Mouse (Mus musculus) urinary bladder, postnatal 25 days (tissue): ENCODE results near the gene Mzf1.

Experiments used
- DNase-seq: peaks from one replicate; pipeline ENCODE4 v3.0.0; 2022; ENCODE audit warnings: low spot score

The Mzf1 gene

DNA sequence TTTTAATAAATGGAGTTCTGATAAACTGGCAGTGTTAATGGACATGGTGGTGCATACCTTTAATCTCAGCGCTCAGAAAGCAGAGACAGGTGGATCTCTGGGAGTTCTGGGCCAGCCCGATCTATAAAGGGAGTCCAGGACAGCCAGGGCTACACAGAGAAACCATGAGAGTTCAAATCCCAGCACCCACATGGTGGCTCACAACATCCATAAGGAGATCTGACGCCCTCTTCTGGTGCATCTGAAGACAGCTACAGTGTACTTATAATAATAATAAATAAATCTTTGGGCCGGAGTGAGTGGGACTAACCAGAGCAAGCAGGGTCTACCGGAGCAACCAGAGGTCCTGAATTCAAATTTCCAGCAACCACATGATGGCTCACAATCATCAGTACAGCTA, 51.2 kb downstream of the Mzf1 start:
- no peak for DNase-seq

DNA sequence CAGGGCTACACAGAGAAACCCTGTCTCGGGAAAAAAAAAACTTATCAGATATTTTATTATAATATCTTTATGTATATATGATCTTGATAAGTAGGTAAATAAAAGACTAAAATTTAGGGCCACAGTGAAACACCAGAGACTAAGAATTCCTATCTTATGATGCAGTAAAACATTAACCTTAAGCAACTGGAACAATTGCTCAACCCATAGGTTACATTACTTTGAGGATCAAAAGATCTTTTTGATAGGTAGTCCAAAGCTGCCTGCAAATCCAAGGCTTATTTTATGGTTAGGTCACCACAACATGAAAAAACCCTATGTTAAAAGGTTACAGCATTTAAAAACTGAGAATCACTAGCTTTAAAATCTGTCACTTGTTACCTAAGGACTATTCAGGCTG, 53.0 kb downstream of the Mzf1 start:
- DNase-seq = no peak

DNA sequence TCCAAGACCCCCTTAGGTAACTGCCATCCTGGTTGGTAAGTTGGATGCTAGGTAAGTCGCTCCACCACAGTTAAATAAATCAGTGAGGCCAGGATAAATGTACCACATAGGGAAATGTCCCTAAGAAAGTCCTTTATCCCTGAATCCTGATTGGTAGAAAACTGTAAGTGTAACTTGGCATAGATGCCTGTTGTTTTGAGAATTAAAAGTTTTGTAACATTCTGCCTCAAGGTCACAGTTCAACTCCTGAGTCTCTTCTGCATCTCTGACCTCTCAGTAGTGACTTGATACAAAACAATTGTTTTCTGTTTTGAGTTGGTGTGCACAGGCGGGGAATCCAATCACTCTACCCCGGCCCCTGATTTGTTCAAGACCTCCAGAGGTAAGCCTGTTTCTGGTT, 55.7 kb downstream of the Mzf1 start, which contains the start of gene Trim28:
Gene Trim28 (plus strand): TSS at position 264 of the 400 bp plus-strand sequence.
- no peak for DNase-seq

DNA sequence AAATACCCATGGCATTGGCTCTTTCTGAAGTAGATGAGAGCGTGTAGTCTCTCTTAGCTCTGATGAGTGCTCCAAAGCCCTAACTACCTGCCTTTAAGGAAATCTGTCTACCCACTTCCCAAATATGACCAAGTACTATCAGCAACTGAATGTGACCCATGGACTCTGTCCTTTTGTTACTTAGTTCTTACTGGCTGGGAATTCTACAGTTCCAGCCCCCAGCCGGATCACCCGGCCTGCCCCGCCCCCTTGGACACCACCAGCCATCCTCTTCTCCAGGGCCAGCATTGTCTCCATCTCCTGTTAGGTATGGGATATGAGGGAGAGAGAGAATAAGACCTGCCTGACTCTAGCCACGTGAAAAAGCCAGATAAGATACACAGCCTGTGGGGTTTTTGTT, 56.5 kb downstream of the Mzf1 start, which contains the start of gene Slc27a5:
Gene Slc27a5 (minus strand): TSS at position 140 of the 400 bp plus-strand sequence.
- no peak for DNase-seq

DNA sequence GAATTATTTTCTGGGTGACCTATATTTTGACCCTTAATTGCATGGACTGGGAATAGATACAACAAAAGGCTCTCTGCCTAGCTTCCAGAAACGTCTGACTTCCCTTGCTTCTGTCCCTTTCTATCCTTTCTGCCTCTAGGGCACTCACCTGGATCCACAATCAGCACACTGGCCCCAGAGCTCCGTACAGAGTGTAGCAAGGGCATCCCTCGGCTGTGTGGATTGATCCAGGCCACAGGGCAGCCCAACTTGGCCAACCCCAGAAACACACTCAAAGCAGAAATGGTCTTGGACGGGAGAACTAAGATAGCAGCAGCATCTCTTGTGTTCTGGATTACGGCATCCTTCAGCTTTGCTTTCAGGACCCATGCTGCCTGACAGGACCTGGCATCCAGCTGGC, 57.3 kb downstream of the Mzf1 start:
- no peak for DNase-seq

DNA sequence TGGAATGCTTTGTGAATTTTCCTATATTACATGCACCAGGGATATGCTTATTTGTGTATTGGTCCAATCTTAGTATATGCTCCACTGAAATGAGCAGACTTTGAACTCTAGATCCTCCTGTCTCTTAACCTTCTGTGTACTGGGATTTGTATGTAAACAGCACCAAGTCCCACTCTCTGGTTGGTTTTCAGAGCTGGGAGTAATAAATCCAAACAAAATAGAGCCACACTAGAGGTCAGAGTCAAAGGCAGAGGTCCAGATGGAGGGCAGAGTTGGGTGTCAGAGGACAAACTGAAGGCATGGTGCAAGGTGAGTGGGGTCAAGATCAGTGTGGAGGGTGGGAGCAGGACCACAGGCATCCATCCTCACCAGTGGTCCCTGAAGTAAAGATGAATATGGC, 58.7 kb downstream of the Mzf1 start:
- no peak for DNase-seq

DNA sequence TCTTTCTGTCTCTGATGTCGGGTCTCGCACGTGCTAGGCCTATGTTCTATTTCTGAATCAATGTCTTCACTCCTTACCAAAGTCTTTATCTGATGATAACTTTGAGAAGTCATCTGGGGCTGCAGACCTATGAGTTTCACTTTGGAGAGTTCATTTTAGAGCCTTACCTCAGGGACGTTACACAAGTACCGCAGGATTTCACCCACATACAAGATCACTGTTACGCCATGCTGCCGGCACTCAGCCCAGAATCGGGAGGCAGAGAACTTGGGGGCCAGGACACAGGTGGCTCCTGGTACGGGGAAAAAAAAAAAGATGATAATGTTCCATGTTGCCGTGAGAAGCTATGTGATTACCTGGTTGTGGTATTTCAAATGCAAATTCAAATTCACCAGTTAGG, 61.4 kb downstream of the Mzf1 start:
- DNase-seq = no peak
